Mouse (Mus musculus): ENCODE measurements around the gene Patl2.
A peak's percentile ranks its signal among the peaks of the same experiment; 100 is the strongest.
"Not testable (repeated sequence)": the region's sequence is repeated elsewhere in the genome, so short reads cannot be mapped to it uniquely, and the experiment has no call there.

The Patl2 gene

DNA sequence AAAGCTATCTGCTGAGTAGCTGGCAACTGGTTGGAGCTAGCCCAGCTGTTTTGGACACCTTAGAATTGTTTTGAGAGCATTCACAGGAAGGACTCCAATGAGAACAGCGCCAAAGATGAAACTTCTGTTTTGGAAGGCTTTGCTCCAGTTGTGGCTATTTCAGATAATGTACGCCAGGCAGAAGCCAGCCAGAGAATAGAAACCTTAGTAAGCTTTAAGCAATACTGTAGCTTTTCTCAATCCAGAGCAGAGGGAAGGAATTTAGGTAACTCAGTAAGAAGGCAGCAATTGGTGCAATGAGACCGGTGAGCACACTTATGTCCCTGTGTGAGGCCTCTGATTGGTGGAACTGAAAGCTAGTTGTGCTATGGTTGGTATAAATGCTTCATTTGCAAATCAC, 42.9 kb downstream of the Patl2 start:
- no peak for DNase-seq (ENCODE audit: low spot score in 2 of 2)

DNA sequence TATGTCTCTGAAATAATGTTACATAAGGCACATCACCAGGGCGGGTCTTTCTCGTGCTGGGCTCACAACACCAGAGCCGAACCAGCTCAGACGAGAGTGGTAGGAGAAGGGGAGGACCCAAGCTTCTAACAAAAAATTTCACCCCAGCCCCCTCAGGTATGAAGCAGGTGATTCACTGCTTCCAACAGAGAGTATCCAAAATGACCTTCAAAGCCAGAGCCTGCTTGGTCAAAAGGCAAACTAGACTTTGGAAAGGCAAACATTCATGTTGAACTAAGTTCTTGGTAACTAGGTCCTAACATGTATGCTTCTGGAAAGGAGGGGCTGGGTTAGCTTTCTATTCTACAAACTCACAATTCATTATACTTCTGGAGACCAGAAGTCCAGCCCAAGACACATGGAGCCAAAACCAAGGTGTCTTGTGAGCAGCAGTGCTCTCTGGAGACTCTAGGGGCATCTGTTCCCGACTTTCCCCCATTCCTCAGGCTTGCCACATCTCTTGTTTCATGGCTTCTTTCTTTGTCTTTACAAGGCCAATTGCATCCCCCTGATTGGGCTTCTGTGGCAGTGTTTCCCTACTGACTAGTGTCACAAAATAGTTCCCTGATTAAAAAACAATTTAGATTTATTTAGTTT, 44.5 kb downstream of the Patl2 start:
- no peak for DNase-seq (ENCODE audit: low spot score in 2 of 2)

- no peak for DNase-seq (ENCODE audit: low spot score in 2 of 2)
Observed at GRCm38 (mm10) chr2:122140815-122141214, 45.2 kb downstream of the Patl2 start.

DNA sequence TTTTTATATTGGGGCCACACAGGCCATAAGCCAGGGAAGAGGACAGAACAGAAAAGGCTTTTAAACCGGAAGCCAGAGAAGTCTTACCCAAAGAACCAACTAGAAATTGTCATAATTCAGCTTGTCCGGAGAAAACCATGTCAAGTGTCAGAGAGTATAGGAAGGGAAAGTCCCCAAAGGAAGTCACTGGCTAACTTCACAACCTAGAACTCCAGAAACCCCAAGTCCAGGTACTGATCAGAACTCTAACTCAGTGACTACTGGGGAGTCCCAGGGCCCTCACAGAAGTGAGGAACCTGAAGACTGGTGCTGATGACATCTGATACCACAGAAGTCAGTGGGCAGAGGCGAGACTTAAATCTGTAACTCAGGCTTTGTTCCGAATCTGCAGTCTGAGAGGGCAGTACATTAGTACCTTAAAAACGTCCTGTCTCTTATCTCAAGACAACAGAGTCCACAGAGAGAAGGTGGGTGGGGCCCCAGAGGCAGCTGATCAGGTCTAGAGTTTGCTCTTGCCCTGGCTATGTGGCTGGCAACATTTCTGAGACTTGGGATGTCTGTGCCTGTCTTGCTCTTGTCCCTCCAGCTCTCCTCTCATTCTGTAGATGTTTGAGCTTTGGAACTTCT, 48.0 kb downstream of the Patl2 start:
- no peak for DNase-seq (ENCODE audit: low spot score in 2 of 2)

- DNase-seq (ENCODE audit: low spot score in 2 of 2), result no peak
Observed at GRCm38 (mm10) chr2:122132618-122133017, 53.4 kb downstream of the Patl2 start.

DNA sequence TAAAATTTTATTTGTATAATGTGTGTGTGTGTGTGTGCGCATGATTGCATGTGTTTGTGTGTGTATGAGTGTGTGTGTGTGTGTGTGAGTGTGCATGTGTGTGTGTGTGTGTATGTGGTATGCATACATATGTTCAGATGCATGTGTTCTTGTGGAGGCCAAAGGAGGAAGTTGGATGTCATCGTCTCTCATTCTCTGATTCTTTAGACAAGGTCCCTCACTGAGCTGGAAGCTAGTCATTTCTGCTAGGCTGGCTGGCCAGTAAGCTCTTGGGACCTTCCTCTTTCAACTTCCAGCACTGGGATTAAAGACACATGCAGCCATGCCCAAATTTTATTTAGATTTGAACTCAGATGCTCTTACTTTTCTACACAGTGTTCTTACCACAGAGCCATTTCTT, 53.9 kb downstream of the Patl2 start:
- DNase-seq (ENCODE audit: low spot score in 2 of 2), result no peak

- no peak for DNase-seq (ENCODE audit: low spot score in 2 of 2)
Observed at GRCm38 (mm10) chr2:122127635-122128034, 58.4 kb downstream of the Patl2 start.

DNA sequence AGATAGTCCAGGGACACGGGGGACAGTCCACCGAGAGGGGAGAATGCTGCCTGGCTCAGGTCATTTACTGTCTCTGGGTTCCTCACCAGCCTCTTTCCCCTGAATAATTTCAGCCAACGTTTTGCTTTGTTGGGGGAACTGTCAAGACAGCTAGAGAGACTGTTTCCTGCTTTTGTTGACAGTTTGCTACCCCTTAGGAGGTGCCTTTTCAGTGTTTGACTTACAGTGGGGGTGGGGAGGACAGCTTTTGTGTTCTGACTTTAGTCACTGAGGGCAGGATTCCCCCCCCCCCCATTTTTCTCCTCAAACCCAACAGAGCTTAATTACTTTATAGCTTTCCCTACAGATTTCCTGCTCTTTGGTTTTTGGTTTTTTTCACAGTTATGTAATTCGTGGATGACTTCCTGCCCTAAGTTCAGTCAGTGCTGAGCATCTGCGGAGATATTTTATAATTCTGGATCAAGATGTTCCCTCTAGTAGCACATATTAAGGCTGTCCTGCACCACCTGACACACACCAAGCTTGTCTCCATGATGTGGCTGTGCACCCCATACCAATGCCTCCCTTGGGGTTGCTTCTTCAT, 59.1 kb downstream of the Patl2 start:
- DNase-seq (ENCODE audit: low spot score in 2 of 2), result no peak

DNA sequence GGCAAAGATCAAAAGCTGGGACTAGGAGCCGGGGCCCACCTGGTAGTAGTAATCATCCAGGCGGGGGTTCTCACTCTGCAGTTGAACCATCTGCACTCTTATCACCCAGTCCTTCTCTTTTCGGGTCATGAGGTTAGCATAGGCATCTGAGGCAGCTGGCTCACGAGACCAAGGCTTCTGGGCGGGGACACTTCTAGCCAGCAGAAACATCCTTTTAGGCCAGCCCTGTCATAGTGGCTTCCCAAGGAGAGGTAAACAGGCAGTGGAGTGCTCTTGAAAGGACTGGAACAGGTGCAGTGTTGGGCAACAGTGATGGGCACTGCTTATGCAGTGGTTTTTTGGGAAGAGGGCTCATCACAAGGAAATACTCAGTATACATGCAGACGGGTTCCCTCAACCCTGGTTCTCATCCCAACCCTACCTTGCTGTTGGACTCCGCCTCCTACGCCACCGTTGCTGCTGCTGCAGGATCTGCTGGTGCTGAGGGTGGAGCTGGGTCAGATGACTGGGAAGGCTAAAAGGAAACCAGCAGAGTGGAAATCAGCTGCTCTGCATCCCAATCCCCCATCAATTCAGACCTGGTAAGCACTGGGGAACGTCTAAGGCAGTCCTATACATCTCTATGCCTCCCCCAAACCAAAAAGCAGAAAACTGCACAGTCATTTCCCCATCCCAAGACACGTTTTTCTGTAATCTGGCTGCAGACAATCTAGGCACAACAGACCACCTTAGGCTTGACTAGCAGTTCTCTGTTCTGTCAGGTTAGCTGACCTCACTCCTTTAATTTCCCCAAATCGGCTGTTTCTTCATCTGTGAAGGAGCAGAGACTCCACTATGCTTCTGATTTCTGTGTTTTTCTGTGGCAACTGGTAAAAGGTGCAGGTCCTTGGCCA, 60.1 kb downstream of the Patl2 start:
- DNase-seq (ENCODE audit: low spot score in 2 of 2), result no peak

GRCm38 (mm10) chr2:122117961-122118958, 67.7 kb downstream of the Patl2 start, which contains the start of gene Spg11:
Gene Spg11, minus strand, starts transcription at chr2:122118386.
- peak; percentile 87 to 95 for DNase-seq (ENCODE audit: low spot score in 2 of 2)

- DNase-seq (ENCODE audit: low spot score in 2 of 2), result no peak
Observed at GRCm38 (mm10) chr2:122116888-122117287, 69.1 kb downstream of the Patl2 start.

GRCm38 (mm10) chr2:122109714-122110113, 76.3 kb downstream of the Patl2 start:
- DNase-seq (ENCODE audit: low spot score in 2 of 2), result no peak

GRCm38 (mm10) chr2:122108101-122108500, 77.9 kb downstream of the Patl2 start:
- DNase-seq (ENCODE audit: low spot score in 2 of 2), result no peak

- no peak for DNase-seq (ENCODE audit: low spot score in 2 of 2)
Observed at GRCm38 (mm10) chr2:122102070-122102469, 83.9 kb downstream of the Patl2 start.

GRCm38 (mm10) chr2:122097686-122098085, 88.3 kb downstream of the Patl2 start:
- not testable (repeated sequence) for DNase-seq (ENCODE audit: low spot score in 2 of 2)

GRCm38 (mm10) chr2:122093844-122094243, 92.1 kb downstream of the Patl2 start:
- DNase-seq (ENCODE audit: low spot score in 2 of 2), result no peak

DNA sequence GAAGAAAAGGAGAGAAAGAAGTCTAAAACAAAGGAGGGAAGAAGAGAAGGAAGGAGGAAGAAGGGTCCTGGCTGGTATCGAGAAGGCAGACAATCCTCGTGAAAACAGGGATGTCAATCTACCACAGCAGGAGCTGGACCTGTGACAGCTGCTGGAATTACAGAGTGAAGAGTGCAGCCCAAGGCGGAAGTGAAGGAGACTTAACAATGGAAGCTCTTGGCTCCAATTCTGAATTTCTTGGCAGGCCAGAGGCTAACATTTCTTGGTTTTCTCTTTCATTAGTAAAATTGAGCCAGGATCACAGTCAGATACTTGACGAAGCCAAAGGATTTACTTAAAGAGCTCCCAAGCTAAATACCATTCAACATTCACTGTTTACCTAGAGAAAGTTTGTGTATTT, 99.5 kb downstream of the Patl2 start:
- DNase-seq (ENCODE audit: low spot score in 2 of 2), result no peak

GRCm38 (mm10) chr2:122081728-122082456, 104.1 kb downstream of the Patl2 start:
- DNase-seq (ENCODE audit: low spot score in 2 of 2), result no peak

All from cerebellum, postnatal 4 days (tissue).